Mouse (Mus musculus) MEL (cell line): ENCODE data around the gene Tnfrsf13c.

Experiments used
- CTCF ChIP-seq, 3 experiments: IDR thresholded peaks in 2 of 3; conservative IDR thresholded peaks in 1 of 3; 2 replicates each; pipeline ENCODE4 v1.5.1; 2011 to 2012; ENCODE audit warnings: low read length in 3 of 3, low read depth in 2 of 3, mild to moderate bottlenecking in 2 of 3, improper control_type of control experiment in 1 of 3, inconsistent platforms in 1 of 3, mixed read lengths in 1 of 3, moderate library complexity in 1 of 3; ENCODE audit not compliant: control insufficient read depth in 1 of 3, insufficient read depth in 1 of 3, poor library complexity in 1 of 3, severe bottlenecking in 1 of 3
- E2F4 ChIP-seq: IDR thresholded peaks from 2 replicates; pipeline ENCODE4 v1.6.1; 2011; ENCODE audit warnings: low read depth, low read length, improper control_type of control experiment, borderline replicate concordance
- GATA1 ChIP-seq: IDR thresholded peaks from 2 replicates; pipeline ENCODE4 v1.6.1; 2011; ENCODE audit warnings: low read depth, low read length, improper control_type of control experiment
- MAFK ChIP-seq: IDR thresholded peaks from 2 replicates; pipeline ENCODE4 v1.6.1; 2011; ENCODE audit warnings: low read depth, mild to moderate bottlenecking, low read length, improper control_type of control experiment, borderline replicate concordance
- MAZ ChIP-seq: IDR thresholded peaks from 2 replicates; pipeline ENCODE4 v1.6.1; 2012; ENCODE audit warnings: low read depth, mild to moderate bottlenecking, inconsistent platforms, low read length, improper control_type of control experiment
- RCOR1 ChIP-seq: IDR thresholded peaks from 2 replicates; pipeline ENCODE4 v1.6.1; 2012; ENCODE audit warnings: low read depth, mild to moderate bottlenecking, inconsistent platforms, low read length, improper control_type of control experiment
- TAL1 ChIP-seq: IDR thresholded peaks from 2 replicates; pipeline ENCODE4 v1.6.1; 2012; ENCODE audit warnings: mild to moderate bottlenecking, inconsistent platforms, low read length, moderate library complexity, mixed read lengths
- TBP ChIP-seq: IDR thresholded peaks from 2 replicates; pipeline ENCODE4 v1.8.0; 2011; ENCODE audit warnings: low read depth, low read length, improper control_type of control experiment
- TCF12 ChIP-seq: IDR thresholded peaks from 2 replicates; pipeline ENCODE4 v1.6.1; 2014; ENCODE audit warnings: low read depth, mild to moderate bottlenecking, inconsistent platforms, low read length, improper control_type of control experiment, moderate library complexity
- ZMIZ1 ChIP-seq: IDR thresholded peaks from 2 replicates; pipeline ENCODE4 v1.6.1; 2012; ENCODE audit warnings: low read depth, mild to moderate bottlenecking, inconsistent platforms, low read length, improper control_type of control experiment, moderate library complexity

DNA sequence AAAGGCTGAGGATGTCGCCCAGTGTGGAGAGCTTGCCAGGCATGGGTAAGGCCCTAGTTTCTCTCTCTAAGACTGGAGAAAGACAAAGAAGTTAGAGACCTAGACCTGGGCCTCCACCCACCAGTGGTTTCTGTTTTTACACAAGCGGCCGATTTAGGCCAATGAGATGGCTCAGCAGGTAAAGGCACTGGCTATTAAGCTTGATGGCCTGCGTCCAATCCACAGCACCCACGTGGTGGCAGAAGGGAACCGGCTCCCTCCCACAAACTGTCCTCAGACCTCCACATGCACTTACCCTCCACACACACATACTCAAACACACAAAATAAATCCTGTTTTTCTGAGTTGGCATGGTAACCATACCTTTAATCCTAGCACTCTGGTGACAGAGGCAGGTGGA, 22.1 kb downstream of the Tnfrsf13c start:
- TF ChIP-seq CTCF (IDR thresholded peaks at IDR 0.05 in 2 of 3, conservative IDR thresholded peaks at IDR 0.05 in 1 of 3; ENCODE audit: control insufficient read depth in 1 of 3, insufficient read depth in 1 of 3, low read depth in 2 of 3, low read length in 3 of 3, poor library complexity in 1 of 3, severe bottlenecking in 1 of 3) (no peak), MAZ (no peak), TBP (no peak), TCF12 (no peak), GATA1 (no peak), E2F4 (no peak), ZMIZ1 (no peak), RCOR1 (no peak), MAFK (no peak), TAL1 (no peak)
